Mouse (Mus musculus): Measurements from ENCODE around the gene Gm37240. TPM values are rescaled to one million over a fixed set of nuclear protein-coding genes. Genes with fewer than 3 reads are reported as not detected.

Gm37240 gene
- polyA plus RNA-seq, 1 experiment from 2014 or later = 3.2 TPM

DNA sequence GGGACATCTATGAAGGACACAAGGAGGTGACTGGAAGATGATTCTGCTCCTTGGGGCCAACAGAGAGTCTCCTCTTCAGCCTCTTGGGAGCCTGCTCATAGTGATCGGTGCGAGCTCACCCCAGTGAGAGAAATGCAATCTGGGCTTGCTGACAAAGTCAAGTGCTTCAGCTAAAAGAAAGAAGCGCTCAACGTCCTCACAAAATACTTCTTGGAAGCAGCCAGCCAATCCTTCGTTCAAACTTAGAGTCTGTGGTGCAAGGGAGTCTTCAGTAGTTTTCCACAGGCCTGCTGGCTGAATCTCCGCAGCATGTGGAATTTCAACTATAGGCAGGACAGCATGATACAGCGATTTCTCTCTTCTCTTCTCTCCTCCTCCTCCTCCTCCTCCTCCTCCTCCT, 680.8 kb downstream of the Gm37240 start:
- ATAC-seq (replicated peaks; ENCODE audit: insufficient number of reproducible peaks, low FRiP score, low TSS enrichment, low read depth) = no peak
- Histone ChIP-seq H3K9me3 (replicated peaks; ENCODE audit: control insufficient read depth, low read length) (no peaks in the 10 kb centered on the region), H3K4me2 (ENCODE audit: low read depth, low read length) (no peak overlapping the region), H3K4me1 (ENCODE audit: control insufficient read depth, insufficient read depth, low read length) (no peaks in the 10 kb centered on the region), H3K9ac (replicated peaks; ENCODE audit: low read length) (no peak overlapping the region), H3K27ac (replicated peaks; ENCODE audit: low read depth, low read length) (no peak overlapping the region), H3K36me3 (replicated peaks; ENCODE audit: control insufficient read depth, insufficient read depth, low read depth, low read length) (no peaks in the 10 kb centered on the region), H3K27me3 (ENCODE audit: control insufficient read depth, insufficient read depth, low read length) (no peaks in the 10 kb centered on the region), H3K4me3 (ENCODE audit: low read depth, low read length) (no peak overlapping the region)
- whole genome bisulfite sequencing = 91% methylated on average over 7 of the region's 7 CpGs
- DNase-seq (ENCODE audit: low spot score) = no peak

DNA sequence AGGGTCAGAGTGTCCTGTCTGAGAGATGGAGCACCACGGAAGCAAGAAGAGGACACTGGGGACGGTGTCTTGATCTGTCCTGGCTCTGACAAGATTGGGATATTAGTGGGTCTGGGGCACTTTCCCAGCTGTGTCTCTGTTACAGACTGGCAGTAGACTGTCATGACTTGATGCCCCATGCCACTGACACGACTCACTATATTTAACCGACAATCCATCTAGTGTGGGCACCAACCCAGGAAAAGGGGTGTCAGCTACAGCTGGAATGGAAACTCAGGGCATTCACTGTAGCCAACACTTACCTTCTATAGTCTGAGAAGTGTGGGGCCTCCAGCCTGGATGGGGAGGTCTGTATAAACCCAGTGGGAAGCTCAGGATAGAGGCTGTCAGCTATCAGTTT, 681.4 kb downstream of the Gm37240 start:
- H3K9me3 ChIP-seq (replicated peaks; ENCODE audit: control insufficient read depth, low read length) = no peaks in the 10 kb centered on the region
- no peaks in the 10 kb centered on the region for H3K27me3 ChIP-seq (ENCODE audit: control insufficient read depth, insufficient read depth, low read length)
- H3K9ac ChIP-seq (replicated peaks; ENCODE audit: low read length) = no peak overlapping the region
- 93% methylated on average over 4 of the region's 4 CpGs for WGBS
- no peaks in the 10 kb centered on the region for H3K36me3 ChIP-seq (replicated peaks; ENCODE audit: control insufficient read depth, insufficient read depth, low read depth, low read length)
- H3K4me2 ChIP-seq (ENCODE audit: low read depth, low read length) = no peak overlapping the region
- H3K27ac ChIP-seq (replicated peaks; ENCODE audit: low read depth, low read length) = no peak overlapping the region
- ATAC-seq (replicated peaks; ENCODE audit: insufficient number of reproducible peaks, low FRiP score, low TSS enrichment, low read depth) (no peak), DNase-seq (ENCODE audit: low spot score) (no peak)
- no peak overlapping the region for H3K4me3 ChIP-seq (ENCODE audit: low read depth, low read length)
- no peaks in the 10 kb centered on the region for H3K4me1 ChIP-seq (ENCODE audit: control insufficient read depth, insufficient read depth, low read length)

DNA sequence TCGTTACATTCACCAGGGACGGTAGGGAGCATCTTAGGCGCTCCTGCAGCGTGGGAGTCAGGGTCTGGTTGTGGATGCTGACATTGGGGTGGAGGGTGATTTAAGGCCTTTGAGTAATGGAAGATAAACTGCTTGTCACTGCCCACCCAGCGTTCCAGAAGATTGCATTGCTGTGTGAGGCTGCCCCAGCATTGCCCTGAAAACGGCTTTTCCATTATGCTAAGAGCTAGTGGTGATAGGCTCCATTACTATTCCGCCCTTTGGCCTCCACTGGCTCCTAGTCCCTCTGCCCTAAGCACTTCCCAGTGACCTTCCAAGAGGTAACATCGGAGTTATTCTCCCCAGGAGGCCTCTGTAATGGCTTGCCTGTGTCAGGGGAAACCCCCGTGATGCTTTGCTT, 683.7 kb downstream of the Gm37240 start:
- H3K4me2 ChIP-seq (ENCODE audit: low read depth, low read length) = no peak overlapping the region
- no peak for ATAC-seq (replicated peaks; ENCODE audit: insufficient number of reproducible peaks, low FRiP score, low TSS enrichment, low read depth)
- H3K9ac ChIP-seq (replicated peaks; ENCODE audit: low read length) = no peak overlapping the region
- 62% methylated on average over 9 of the region's 9 CpGs for WGBS
- no peaks in the 10 kb centered on the region for H3K36me3 ChIP-seq (replicated peaks; ENCODE audit: control insufficient read depth, insufficient read depth, low read depth, low read length)
- H3K27ac ChIP-seq (replicated peaks; ENCODE audit: low read depth, low read length) = no peak overlapping the region
- DNase-seq (ENCODE audit: low spot score) = no peak
- H3K4me3 ChIP-seq (ENCODE audit: low read depth, low read length) = no peak overlapping the region
- no peaks in the 10 kb centered on the region for H3K9me3 ChIP-seq (replicated peaks; ENCODE audit: control insufficient read depth, low read length)
- no peaks in the 10 kb centered on the region for H3K27me3 ChIP-seq (ENCODE audit: control insufficient read depth, insufficient read depth, low read length)
- no peaks in the 10 kb centered on the region for H3K4me1 ChIP-seq (ENCODE audit: control insufficient read depth, insufficient read depth, low read length)

- Histone ChIP-seq H3K27ac (replicated peaks; ENCODE audit: low read depth, low read length) (no peak overlapping the region), H3K4me2 (ENCODE audit: low read depth, low read length) (no peak overlapping the region), H3K4me3 (ENCODE audit: low read depth, low read length) (no peak overlapping the region), H3K9me3 (replicated peaks; ENCODE audit: control insufficient read depth, low read length) (no peaks in the 10 kb centered on the region), H3K4me1 (ENCODE audit: control insufficient read depth, insufficient read depth, low read length) (no peaks in the 10 kb centered on the region), H3K36me3 (replicated peaks; ENCODE audit: control insufficient read depth, insufficient read depth, low read depth, low read length) (no peaks in the 10 kb centered on the region), H3K9ac (replicated peaks; ENCODE audit: low read length) (no peak overlapping the region), H3K27me3 (ENCODE audit: control insufficient read depth, insufficient read depth, low read length) (no peaks in the 10 kb centered on the region)
- no peak for DNase-seq (ENCODE audit: low spot score)
- ATAC-seq (replicated peaks; ENCODE audit: insufficient number of reproducible peaks, low FRiP score, low TSS enrichment, low read depth) = no peak
- WGBS = 66% methylated on average over 3 of the region's 3 CpGs
Observed at GRCm38 (mm10) chr3:85202726-85203125, 684.6 kb downstream of the Gm37240 start.

- Histone ChIP-seq H3K27ac (replicated peaks; ENCODE audit: low read depth, low read length) (no peak overlapping the region), H3K27me3 (ENCODE audit: control insufficient read depth, insufficient read depth, low read length) (no peaks in the 10 kb centered on the region), H3K4me1 (ENCODE audit: control insufficient read depth, insufficient read depth, low read length) (no peaks in the 10 kb centered on the region), H3K9ac (replicated peaks; ENCODE audit: low read length) (no peak overlapping the region), H3K9me3 (replicated peaks; ENCODE audit: control insufficient read depth, low read length) (no peaks in the 10 kb centered on the region), H3K4me2 (ENCODE audit: low read depth, low read length) (no peak overlapping the region), H3K36me3 (replicated peaks; ENCODE audit: control insufficient read depth, insufficient read depth, low read depth, low read length) (no peaks in the 10 kb centered on the region), H3K4me3 (ENCODE audit: low read depth, low read length) (no peak overlapping the region)
- DNase-seq (ENCODE audit: low spot score) = no peak
- WGBS = 94% methylated on average over 4 of the region's 4 CpGs
- no peak for ATAC-seq (replicated peaks; ENCODE audit: insufficient number of reproducible peaks, low FRiP score, low TSS enrichment, low read depth)
Observed at GRCm38 (mm10) chr3:85201785-85202184, 685.5 kb downstream of the Gm37240 start.

- no peak overlapping the region for H3K4me3 ChIP-seq (ENCODE audit: low read depth, low read length)
- H3K4me1 ChIP-seq (ENCODE audit: control insufficient read depth, insufficient read depth, low read length) = no peaks in the 10 kb centered on the region
- H3K27me3 ChIP-seq (ENCODE audit: control insufficient read depth, insufficient read depth, low read length) = no peaks in the 10 kb centered on the region
- ATAC-seq (replicated peaks; ENCODE audit: insufficient number of reproducible peaks, low FRiP score, low TSS enrichment, low read depth) = no peak
- no peaks in the 10 kb centered on the region for H3K9me3 ChIP-seq (replicated peaks; ENCODE audit: control insufficient read depth, low read length)
- H3K9ac ChIP-seq (replicated peaks; ENCODE audit: low read length) = no peak overlapping the region
- no peak overlapping the region for H3K4me2 ChIP-seq (ENCODE audit: low read depth, low read length)
- no peak overlapping the region for H3K27ac ChIP-seq (replicated peaks; ENCODE audit: low read depth, low read length)
- H3K36me3 ChIP-seq (replicated peaks; ENCODE audit: control insufficient read depth, insufficient read depth, low read depth, low read length) = no peaks in the 10 kb centered on the region
- 97% methylated on average over 3 of the region's 3 CpGs for whole genome bisulfite sequencing
- DNase-seq (ENCODE audit: low spot score) = no peak
Observed at GRCm38 (mm10) chr3:85198496-85198895, 688.8 kb downstream of the Gm37240 start.

DNA sequence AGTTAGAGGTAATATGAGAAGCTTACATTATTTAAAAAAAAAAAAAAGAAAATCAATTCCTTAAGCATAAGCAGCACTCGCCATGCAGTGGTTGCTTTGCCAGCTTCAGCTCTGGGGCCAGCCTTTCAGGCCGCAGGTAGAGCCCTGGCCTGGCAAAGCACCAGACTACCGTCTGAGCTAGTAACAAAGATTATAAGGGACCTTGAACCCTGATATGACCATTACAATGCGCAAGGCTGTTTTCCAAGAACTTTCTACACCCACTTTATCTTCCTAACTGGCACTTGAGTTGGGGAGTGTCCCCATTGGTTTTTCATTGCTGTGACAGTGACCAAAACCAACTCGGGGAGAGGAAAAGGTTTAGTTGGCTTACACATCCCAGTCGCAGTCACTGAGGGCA, 690.2 kb downstream of the Gm37240 start:
- DNase-seq (ENCODE audit: low spot score) (no peak), ATAC-seq (replicated peaks; ENCODE audit: insufficient number of reproducible peaks, low FRiP score, low TSS enrichment, low read depth) (no peak)
- no peak overlapping the region for H3K4me2 ChIP-seq (ENCODE audit: low read depth, low read length)
- H3K4me1 ChIP-seq (ENCODE audit: control insufficient read depth, insufficient read depth, low read length) = no peaks in the 10 kb centered on the region
- H3K9ac ChIP-seq (replicated peaks; ENCODE audit: low read length) = no peak overlapping the region
- H3K27me3 ChIP-seq (ENCODE audit: control insufficient read depth, insufficient read depth, low read length) = no peaks in the 10 kb centered on the region
- H3K36me3 ChIP-seq (replicated peaks; ENCODE audit: control insufficient read depth, insufficient read depth, low read depth, low read length) = no peaks in the 10 kb centered on the region
- no peaks in the 10 kb centered on the region for H3K9me3 ChIP-seq (replicated peaks; ENCODE audit: control insufficient read depth, low read length)
- H3K4me3 ChIP-seq (ENCODE audit: low read depth, low read length) = no peak overlapping the region
- no peak overlapping the region for H3K27ac ChIP-seq (replicated peaks; ENCODE audit: low read depth, low read length)
- WGBS = 81% methylated on average over 6 of the region's 6 CpGs

DNA sequence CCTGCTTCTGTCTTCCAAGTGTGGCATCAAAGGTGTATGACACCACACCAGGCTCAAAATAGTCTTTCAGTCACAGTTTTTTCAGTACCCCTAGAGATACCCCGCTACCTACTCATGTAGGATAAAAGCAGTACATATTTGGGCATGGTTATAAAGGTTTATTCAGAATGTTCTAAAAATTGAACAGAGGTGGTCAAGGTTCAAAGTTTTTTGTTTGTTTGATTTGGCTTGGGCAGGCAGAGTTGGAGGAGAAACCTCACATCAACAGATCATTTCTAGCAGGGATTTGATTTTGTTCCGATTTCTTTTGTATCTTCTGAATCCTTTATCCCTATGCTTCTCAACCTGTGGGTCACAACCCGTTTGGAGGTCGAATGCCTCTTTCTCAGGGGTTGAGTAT, 690.7 kb downstream of the Gm37240 start:
- no peak overlapping the region for H3K27ac ChIP-seq (replicated peaks; ENCODE audit: low read depth, low read length)
- H3K4me1 ChIP-seq (ENCODE audit: control insufficient read depth, insufficient read depth, low read length) = no peaks in the 10 kb centered on the region
- H3K9ac ChIP-seq (replicated peaks; ENCODE audit: low read length) = no peak overlapping the region
- no peak overlapping the region for H3K4me2 ChIP-seq (ENCODE audit: low read depth, low read length)
- no peaks in the 10 kb centered on the region for H3K36me3 ChIP-seq (replicated peaks; ENCODE audit: control insufficient read depth, insufficient read depth, low read depth, low read length)
- DNase-seq (ENCODE audit: low spot score) (no peak), ATAC-seq (replicated peaks; ENCODE audit: insufficient number of reproducible peaks, low FRiP score, low TSS enrichment, low read depth) (no peak)
- no peaks in the 10 kb centered on the region for H3K27me3 ChIP-seq (ENCODE audit: control insufficient read depth, insufficient read depth, low read length)
- no peaks in the 10 kb centered on the region for H3K9me3 ChIP-seq (replicated peaks; ENCODE audit: control insufficient read depth, low read length)
- no peak overlapping the region for H3K4me3 ChIP-seq (ENCODE audit: low read depth, low read length)
- WGBS = 79% methylated on average over 4 of the region's 4 CpGs
